Mouse (Mus musculus) gastrocnemius, postnatal 14 days (tissue): ENCODE measurements around the gene Tut1. TPM values are rescaled to one million over a fixed set of nuclear protein-coding genes. Genes with fewer than 3 reads are reported as not detected.
A peak's percentile ranks its signal among the peaks of the same experiment; 100 is the strongest.

Experiments used
- DNase-seq: peaks from one replicate; pipeline ENCODE4 v3.0.0; 2021; ENCODE audit warnings: mixed read lengths
- intact Hi-C: fragments of 180-260 bp; cut with DNase I; formaldehyde crosslinking; loops from one replicate; pipeline ENCODE4 v1.15.1; 2025; ENCODE audit warnings: low total_unique reads
- total RNA-seq, 2 experiments: library from RNA; stranded (reverse); gene quantifications; 2 replicates each; pipeline ENCODE4 v1.2.3; 2021

Tut1 gene
- total RNA-seq, 2 experiments from 2014 or later: 8.2 to 8.4 TPM

DNA sequence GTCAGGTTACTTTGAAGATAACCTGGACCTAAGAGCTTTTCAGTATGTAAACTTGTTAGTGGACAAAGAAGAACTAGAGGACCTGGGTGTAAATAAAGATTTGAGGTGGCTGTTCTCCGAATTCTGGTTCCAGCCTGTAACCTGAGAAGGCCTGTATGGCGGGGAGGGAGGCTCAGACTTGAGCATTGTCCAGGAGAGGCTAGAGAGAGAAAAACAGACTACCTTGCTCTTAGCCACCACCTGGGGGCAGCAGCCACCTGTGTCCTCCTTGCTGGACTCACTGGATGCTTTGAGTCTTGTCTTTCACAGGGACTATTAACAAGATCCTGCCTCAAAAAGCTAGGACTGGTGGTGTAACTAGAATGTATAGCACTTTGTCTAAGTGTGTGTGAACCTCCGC lies 22.9 kb downstream of the Tut1 start:
- intact Hi-C loops: loop anchor here (5.0 kb wide), 1 partner anchor 106 kb away; no protein-coding TSS in a partner anchor
- peak; percentile 63 for DNase-seq

DNA sequence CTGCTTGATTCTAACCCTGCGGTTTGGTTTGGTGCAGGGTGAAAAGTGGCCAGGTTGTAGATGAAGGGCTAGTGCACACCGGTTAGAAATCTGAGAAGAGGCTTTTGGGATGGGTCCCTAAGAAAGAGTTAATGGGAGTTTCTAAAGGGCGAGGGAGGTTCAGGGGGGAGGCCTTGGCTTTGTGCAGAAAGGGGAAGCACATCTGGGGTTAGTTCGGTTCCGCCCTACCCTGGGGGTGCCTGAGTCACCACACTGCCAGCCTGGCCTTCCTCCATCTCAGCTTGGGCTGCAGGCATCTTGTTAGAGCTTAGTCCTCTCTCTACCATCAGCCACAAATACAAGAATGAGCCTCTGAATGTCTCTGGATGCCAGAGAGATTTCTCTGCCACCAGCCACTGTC lies 27.1 kb downstream of the Tut1 start:
- intact Hi-C loops: no loop called here
- DNase-seq: peak; percentile 57

DNA sequence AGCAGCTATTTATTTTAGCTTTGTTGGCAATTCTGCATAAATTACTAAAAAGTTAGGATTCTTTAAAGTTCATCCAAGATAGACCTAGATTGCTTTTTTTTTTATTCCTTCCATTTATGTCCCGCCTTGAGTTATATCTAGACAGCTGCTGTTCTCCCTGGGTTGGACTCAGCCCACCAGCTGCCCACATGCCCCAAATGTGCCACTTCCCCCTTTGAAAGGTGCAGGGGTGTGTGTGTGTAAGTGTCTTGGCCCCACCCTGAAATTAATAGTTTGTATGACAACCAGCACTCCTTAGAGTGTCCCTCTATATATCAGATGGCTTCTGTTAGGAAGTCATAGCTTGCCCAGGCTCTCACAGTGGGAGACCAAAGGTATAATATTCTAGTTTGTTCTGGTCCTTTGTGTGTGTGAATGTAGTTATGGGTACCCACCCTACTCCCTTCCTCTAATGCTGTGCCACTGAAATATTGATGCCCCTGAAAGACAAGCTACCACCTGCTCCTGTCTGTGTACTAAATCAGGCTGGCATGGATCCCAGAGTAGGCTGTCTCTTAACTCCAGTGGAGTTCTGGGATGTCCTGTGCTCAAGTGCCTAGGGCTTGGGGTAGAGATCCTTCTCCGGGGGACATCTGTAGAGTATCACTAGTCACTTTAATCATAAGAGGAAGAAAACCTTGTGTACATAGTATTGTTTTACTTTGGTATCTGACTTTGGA lies 28.0 kb downstream of the Tut1 start:
- intact Hi-C loops: no loop called here
- peak; percentile 68 for DNase-seq

DNA sequence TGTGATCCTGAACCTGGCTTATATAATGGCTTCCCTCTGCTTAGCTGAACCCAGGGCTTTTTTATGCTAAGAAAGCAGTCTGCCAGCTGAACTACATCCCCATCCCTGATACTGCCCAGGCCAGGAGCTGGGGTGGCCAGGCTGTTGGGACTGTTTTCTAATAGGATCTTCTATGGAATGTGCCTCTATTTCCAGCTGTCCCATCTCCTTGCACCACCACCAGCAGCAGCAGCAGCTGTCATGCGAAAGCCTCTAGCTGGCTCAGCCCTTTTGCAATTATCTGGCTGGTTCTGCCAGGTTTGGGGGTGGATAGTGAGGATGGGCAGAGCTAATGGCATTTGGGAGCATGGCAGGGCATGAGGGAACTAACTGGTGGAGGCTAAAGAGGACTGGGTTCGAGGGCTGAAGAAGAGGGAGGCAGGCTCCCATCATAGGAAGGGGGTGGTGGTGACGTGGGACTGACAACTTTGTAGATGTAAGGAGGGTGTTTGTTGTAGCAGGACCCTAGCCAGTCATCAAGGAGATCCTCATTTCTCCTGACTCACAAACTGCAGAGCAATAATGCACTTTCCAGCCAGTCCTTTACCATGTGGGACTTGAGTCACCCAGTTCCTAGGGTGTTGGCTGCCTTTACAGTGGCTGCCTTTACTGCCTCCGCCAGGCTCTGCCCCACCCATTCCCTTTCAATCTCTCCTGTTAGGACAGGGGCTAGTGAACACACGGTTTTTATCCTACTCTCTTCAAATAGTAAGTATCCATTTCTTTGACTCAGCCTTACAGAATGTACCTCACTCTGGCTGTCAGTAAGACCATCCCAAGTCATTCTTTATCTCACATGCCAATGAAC lies 28.9 kb downstream of the Tut1 start:
- peak; percentile 50 for DNase-seq
- intact Hi-C loops: no loop called here

DNA sequence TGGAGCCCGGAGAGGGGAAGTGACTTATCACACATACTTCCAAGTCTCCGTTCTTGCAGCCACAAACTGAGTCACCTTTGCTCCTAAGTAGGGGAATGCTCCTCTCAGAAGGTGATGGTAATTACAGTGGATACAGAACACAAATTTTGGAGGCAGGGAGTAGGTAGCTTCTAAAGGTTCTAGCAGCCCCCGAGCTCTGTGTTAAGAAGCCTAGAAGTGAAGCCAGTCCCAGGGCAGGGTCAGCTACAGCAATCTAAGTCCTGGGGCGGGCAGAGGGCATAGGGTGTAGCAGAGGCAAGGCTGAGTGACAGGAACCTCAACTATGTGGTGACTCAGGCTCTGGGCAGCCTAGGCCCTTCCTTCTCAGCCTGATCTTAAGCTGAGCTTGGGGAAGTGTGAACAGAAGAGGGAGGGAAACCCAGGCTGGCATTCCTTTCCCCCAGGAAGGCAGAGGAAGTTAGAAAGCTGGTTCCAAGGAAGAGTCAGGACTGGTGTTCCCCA lies 29.6 kb downstream of the Tut1 start:
- intact Hi-C loops: no loop called here
- peak; percentile 56 for DNase-seq

DNA sequence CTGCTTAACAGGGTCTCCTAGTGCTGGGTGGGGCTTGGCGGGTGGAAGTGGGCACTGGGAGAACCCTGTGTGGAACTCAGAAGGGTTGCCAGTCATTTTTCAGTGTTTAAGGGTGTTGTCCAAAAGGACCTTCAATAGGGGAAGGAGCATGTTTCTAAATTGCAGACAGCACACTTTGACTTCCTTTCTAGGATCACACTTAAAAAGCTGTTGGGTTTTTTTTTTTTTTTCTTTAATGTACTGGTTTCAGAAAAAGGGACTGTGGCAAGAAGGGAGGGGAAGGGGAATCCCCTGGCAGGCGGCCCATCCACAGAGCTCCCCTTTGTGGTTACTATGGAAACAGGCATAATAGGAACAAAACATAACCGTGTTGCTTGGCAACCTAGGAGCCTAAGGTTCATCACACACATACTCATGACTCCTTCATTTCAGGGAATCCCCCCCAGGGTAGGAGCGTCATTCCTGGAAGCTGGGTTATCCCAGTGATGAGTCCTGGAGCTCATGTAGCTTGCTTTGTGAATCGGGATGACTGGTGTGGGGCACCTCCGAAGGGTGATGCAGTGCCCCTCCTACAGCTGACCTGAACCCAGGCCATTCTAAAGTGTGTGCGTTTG lies 30.7 kb downstream of the Tut1 start:
- intact Hi-C loops: no loop called here
- peak; percentile 79 for DNase-seq

DNA sequence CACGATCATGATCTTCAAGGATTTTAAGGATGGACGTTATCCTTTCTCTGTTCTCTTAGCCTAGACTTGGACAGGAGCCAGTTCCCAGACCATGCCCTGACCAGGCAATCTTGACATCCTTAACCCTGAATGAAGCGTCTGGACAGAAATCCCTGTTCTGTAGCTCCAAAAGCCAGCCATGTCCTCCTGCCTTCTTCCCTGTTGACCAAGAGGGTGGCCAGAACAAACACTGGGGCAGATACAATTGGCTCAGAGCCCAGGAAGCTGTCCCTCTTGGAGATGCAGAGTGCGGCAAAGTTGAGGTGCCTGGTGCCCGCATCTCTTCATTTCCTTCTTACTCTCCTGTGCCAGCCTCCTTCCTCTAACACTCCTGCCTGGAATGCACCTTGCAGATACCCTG lies 32.2 kb downstream of the Tut1 start:
- DNase-seq: no peak
- intact Hi-C loops: no loop called here

DNA sequence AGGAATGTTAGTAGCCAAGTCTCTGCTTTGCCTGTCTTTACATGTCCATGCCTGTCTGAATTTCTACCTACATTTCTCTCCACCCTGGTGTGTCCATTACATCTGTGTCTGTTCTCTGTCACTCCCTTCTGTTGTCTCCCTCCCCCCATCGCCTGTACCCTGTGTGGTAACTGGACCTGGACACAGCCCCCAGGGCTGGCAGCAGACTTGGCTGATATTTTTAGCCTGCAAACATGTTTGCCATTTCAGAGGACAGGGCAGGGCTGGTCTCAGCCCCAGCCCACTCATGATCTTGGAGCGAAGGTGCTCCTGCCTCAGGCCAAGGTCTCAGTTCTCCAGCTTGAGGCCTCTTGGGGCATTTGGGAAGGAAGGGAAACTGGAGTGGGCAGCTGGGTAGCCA lies 34.2 kb downstream of the Tut1 start:
- DNase-seq: peak; percentile 61
- intact Hi-C loops: no loop called here

DNA sequence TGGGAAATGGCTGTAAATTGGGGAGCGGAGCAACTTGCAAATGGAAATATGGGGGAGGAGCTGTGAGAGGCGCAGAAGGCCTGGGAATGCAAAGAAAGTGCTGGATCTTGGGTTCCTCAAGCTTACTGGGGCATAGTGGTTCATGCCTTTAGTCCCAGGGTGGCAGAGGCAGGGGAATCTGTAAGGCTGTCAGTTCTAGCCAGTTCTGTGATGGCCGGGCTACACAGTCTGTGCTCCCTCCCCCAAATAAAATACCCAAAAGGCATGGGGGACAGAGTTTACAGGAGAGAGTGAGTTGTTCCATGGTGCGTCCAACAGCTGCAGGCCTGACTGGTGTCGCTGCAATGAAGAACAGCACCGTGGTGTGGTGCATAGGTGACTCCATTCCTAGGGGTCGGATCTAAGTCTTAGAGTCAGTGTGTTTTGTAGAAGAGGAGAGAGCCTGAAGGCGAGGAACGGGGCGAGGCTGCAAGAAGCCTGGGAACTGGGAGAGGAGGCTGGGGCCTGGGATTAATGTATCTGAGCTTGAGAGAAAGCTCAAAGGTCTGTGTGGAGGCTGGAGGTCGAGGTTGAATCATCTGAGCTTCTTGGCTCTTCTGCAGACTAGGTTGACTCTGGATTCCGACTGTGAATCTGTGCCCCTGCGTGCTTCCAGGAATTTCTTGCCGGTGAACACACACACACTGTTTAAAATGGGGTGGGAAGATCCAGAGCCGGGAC lies 34.9 kb downstream of the Tut1 start:
- DNase-seq: no peak
- intact Hi-C loops: no loop called here

DNA sequence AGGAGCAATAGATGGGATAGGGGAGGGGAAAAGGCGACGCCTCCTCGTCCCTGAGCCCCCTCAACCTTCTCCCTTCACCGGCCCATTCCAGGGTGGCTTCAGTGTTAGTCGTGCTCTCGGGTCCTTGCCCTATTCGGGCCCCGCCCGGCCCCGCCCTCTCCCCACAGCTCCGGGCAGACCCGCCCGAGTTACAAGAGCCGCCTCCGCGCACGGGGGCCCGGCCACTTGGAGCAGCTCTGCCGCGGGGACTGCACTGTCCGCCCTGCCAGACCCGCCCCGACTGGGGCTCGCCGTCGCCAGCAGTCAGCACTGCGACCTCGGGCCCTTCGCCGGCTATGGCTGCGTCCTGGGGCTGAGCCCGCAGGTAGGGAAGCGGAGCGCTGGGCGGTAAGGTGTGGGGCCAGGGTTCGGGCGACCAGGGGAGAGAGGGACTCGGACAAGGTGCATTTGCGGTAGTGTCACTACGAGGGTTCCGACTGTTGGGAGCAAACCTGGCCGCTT lies 35.5 kb downstream of the Tut1 start, which contains the start of gene Ahnak:
Ahnak (plus strand) TSS at position 219 of the 501 bp plus-strand sequence.
- peak; percentile 92 for DNase-seq
- intact Hi-C loops: no loop called here

DNA sequence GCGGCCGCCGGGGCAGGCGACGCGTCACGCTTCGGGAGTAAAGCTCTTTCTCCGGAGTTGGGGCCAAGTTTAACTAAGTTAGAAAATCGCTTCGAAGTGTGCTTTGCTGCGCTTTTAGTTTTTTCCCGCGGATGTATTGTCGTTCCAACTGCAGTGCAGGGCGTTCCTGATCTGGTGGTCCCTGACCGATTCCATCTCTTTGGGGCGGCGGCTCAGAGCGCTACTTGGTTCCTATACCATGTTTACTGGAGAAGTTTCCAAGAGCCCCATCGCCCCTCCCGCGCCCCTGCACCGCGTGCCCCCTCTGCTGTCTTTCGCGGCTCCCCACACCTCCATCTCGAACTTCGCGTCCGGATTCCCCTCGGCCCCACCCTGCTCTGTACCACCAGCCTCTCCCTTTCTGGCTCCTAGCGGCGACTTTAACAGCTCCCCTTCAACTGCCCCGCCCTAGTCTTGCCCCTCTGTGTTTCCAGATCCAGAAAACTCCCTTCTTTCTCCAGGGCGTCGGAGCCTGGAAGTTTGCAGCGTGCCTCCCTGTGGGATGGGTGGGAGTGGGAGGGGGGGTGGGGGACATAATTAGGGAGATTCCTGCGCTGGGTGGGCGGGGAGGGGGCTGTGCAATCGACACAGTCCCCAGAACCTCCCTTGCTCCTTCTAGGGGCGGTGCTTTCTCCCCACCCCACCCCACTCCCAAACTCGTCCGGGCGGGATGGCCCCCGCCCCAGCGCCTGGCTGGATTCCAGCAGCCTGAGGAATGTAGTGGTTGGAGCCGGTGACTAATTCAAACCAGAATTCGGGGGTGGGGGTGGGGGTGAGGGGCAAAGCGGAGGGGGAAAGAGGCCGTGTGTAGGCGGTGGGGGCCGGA lies 36.2 kb downstream of the Tut1 start:
- intact Hi-C loops: loop anchor here (5.0 kb wide), 1 partner anchor 93 kb away; no protein-coding TSS in a partner anchor
- peak; percentile 94 for DNase-seq

DNA sequence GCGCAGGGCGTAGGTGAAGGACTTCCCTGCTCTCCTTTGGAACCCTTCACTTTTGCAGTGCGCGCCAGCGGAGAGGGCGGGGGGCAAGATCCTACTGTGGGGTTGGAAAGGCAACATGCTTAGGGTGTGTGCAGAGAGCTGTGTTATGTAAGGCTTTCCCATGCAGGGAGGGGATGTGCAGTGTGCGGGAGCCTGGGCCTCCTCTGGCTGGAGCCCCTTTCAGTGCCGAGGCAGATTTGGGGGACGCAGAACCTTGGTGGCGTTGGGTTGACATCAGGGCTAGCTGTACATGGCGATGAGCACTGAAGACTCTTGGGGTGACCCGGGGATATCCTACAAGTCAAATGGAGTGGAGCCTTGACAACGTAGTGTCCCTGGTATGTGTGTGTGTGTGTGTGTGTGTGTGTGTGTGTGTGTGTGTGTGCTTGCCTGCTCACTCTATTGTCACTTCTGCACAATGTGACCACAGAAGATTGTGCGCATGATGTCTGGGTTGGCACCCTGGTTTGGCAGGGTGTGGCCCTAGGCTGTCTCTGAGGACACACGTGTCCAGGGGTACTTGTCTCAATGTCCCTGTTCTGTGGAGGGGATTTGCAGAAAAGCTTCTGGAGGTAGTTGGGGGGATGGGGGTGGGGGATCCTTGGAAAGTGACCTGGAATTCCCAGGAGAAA lies 36.9 kb downstream of the Tut1 start:
- intact Hi-C loops: loop anchor here (5.0 kb wide), 1 partner anchor 92 kb away; no protein-coding TSS in a partner anchor
- DNase-seq: no peak

DNA sequence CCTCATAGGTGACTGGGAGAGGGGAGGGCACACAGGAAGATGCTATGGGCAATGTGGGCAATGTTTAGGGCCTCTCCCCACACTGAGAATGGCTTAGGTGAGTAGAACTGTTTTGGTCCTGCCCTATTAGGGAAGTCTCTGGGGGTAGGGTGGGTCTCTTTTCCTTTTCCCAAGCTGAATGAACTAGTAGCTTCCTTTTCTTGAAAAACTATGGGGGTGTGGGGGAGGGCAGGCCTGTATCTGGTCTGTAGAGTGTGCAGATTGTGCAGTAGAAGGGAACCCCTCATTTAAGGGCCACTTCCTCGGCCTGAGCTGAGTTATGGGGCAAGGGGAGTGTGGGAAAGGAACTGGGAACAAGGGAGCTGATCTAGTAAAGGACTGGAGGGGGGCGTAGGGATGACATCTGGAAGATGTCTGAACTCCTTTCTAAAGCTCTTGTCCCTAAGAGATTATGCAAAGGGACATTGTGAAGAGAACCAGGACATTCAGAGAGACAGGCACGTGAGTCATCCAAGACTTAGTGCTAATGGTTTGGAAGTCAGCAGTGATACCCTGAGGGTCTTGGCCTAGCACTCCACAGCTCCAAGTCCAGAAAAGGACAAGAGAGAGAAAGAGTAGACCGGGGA lies 37.7 kb downstream of the Tut1 start:
- intact Hi-C loops: loop anchor here (5.0 kb wide), 1 partner anchor 91 kb away; no protein-coding TSS in a partner anchor
- no peak for DNase-seq

DNA sequence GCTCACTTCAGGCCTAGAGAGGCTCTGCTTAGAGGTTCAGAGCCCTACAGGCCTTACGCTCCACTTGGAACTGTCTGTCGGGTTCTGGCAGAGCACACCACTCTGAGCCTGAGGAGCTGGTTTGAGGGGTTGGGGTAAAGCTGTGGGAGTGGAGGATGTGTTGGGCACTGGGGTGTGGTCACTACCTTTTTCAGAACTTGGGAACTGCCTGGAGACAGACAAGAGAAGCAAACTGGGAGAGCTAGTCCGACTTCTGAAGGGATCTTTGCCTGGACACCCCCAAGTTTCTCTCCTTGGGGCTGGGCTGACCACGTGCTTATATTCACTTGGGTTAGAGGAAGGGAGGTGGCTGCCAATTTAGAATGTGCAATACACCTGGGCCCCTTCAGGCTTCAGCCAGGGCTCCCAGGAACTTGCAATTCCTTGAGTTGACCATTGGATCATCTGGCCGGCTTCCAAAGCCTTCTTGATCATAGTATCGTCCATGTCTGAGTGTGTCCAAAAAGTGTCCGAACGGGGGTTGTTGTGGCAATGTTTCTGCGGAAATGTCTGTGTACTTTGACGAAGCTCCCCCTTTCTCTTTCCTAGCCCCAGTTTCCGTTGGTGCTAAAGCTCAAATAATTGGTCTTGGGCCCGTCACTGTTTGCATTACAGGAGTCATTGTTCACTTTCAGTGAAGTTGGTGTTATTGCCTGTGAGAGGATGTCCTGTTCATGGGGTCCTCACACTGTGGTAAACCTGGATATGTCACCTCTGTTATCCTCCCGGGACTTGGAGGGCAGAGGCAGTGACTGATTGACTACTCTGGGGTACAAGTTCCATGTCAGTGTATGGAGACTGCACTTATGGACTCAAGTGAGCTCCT lies 38.5 kb downstream of the Tut1 start:
- intact Hi-C loops: loop anchor here (5.0 kb wide), 1 partner anchor 90 kb away; no protein-coding TSS in a partner anchor
- DNase-seq: peak; percentile 50

DNA sequence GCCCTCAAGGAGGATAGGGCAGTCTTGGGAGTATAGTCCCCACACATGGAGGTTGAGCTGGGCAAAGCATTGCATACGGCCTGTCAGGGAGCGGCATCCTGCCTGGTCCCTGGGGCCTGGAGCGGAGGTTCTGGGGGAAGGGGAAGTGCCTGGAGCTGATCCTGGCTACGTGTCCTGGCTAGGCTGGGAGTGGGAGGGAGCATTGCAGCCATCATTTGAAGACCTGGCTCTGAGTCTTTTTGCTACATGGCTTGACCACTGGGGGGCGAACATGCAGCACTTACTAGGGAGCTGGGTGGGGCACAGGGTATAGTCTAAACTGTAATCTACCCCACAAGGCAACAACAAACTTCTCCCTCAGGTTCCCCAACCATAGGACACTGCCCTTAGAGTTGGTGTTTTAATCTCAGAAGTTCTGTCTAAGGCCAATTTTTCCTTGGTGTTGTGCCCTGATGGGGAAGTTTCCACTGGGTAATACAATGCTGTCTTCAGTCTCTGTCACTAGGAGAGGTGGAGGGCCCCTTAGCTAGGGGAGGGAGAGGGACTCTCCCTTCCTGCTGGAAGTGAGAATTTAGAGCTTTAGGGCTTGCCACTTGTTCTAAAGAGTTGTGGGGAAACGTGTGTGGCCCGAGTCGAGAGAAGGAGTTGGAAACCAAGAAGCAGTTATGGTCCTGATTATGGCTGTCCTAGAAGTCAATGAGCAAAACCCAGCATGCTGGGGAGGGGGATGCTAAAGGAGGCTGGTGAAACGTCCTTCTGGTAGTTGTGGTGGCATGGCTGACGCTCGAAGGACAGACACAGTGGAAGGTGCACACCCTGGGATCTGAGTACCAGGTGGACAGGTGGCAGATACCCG lies 39.4 kb downstream of the Tut1 start:
- DNase-seq: peak; percentile 91
- intact Hi-C loops: loop anchor here (5.0 kb wide), 1 partner anchor 89 kb away; no protein-coding TSS in a partner anchor
